Mouse (Mus musculus) forebrain, embryonic 15.5 days (tissue): Measurements from ENCODE around the gene Btbd19. TPM values are rescaled to one million over a fixed set of nuclear protein-coding genes. Genes with fewer than 3 reads are reported as not detected.

Source experiments
- ATAC-seq: fragments of 200-750 bp; cut with Nextera tagmentation; replicated peaks from 2 replicates; pipeline ENCODE4 v1.8.0; 2017; ENCODE audit warnings: mild to moderate bottlenecking, moderate TSS enrichment, moderate library complexity
- H3K27ac ChIP-seq: fragments of 300-500 bp; sonication (generic); replicated peaks from 2 replicates; pipeline ENCODE4 v1.5.1; 2015; ENCODE audit warnings: mild to moderate bottlenecking, inconsistent platforms
- H3K27me3 ChIP-seq: fragments of 300-500 bp; sonication (generic); 2 replicates; pipeline ENCODE4 v1.6.1; 2015; ENCODE audit warnings: inconsistent platforms
- H3K36me3 ChIP-seq: fragments of 300-500 bp; sonication (generic); 2 replicates; pipeline ENCODE4 v1.6.1; 2015; ENCODE audit warnings: mild to moderate bottlenecking, inconsistent platforms
- H3K4me1 ChIP-seq: fragments of 300-500 bp; sonication (generic); 2 replicates; pipeline ENCODE4 v1.6.1; 2015; ENCODE audit warnings: inconsistent platforms
- H3K4me2 ChIP-seq: fragments of 300-500 bp; sonication (generic); replicated peaks from 2 replicates; pipeline ENCODE4 v1.6.1; 2015; ENCODE audit warnings: mild to moderate bottlenecking, inconsistent platforms
- H3K4me3 ChIP-seq: fragments of 300-500 bp; sonication (generic); 2 replicates; pipeline ENCODE4 v1.5.1; 2015; ENCODE audit warnings: mild to moderate bottlenecking, inconsistent platforms
- H3K9ac ChIP-seq: fragments of 300-500 bp; sonication (generic); replicated peaks from 2 replicates; pipeline ENCODE4 v1.6.1; 2015; ENCODE audit warnings: mild to moderate bottlenecking, inconsistent platforms
- H3K9me3 ChIP-seq: fragments of 300-500 bp; sonication (generic); 2 replicates; pipeline ENCODE4 v1.6.1; 2016; ENCODE audit warnings: inconsistent platforms
- WGBS: fragments of 180-500 bp; shearing (Covaris S2); methylation state at CpG from one replicate; pipeline ENCODE4 v1.1.7; 2015; ENCODE audit warnings: mixed read lengths; 5-methylcytosine and 5-hydroxymethylcytosine counted together
- polyA plus RNA-seq: library from polyadenylated mRNA; unstranded; fragments of >200 nt; fragmentation: Nextera tagmentation; extraction: Ambion mirVana; gene quantifications from 2 replicates; pipeline ENCODE4 v1.2.1, GENCODE M21; 2015

Gene Btbd19
- polyA plus RNA-seq, 1 experiment from 2014 or later, result 4.4 TPM

- Histone ChIP-seq H3K36me3 (peaks cover 47% of the 10 kb centered on the region), H3K27me3 (no peaks in the 10 kb centered on the region), H3K9me3 (no peaks in the 10 kb centered on the region), H3K9ac (no peak overlapping the region), H3K4me1 (peaks cover 6% of the 10 kb centered on the region; the same call in 1 of the 2 replicates), H3K4me2 (no peak overlapping the region), H3K27ac (no peak overlapping the region), H3K4me3 (no peak overlapping the region)
- 69% methylated on average over 24 of the region's 24 CpGs for WGBS
- no peak for ATAC-seq
Observed at GRCm38 (mm10) chr4:117148815-117149214, 23.3 kb upstream of the Btbd19 start.

DNA sequence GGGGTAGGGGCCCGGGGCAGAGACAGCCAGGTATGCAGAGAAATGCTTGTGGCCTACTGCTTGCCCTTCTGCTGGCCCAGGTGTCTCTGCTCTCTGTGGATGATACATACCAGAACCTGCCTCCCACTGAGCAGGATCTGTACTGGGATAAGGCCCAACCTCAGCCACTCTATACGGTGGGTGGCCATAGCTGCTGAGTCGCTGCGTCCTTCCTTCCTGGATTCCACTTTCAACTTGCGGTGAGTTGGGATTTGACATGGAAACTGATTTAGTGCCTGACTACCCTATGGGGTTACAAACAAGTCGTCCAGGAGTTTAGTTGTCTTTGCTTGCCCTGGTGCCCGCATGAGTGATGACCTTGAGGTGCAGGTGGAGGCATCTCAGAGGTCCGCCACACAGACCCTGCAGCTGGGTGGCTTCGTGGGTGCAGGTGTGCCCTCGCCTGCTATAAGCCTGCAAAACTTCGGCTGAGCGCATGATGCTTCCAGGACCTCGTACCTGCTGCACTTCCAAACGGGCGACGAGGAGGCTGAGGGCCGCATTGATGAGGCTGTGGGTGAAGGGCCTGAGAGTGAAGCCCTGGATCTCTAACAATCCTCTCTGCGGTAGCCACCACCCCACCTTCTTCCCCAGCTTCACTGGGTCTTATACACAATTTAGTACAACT lies 22.7 kb upstream of the Btbd19 start:
- no peak for ATAC-seq
- H3K4me3 ChIP-seq, result no peak overlapping the region
- H3K36me3 ChIP-seq, result peaks cover 40% of the 10 kb centered on the region
- H3K9me3 ChIP-seq, result no peaks in the 10 kb centered on the region
- peaks cover 2% of the 10 kb centered on the region; the same call in 1 of the 2 replicates for H3K4me1 ChIP-seq
- no peak overlapping the region for H3K27ac ChIP-seq
- 88% methylated on average over 18 of the region's 18 CpGs for WGBS
- no peak overlapping the region for H3K9ac ChIP-seq
- no peak overlapping the region for H3K4me2 ChIP-seq
- no peaks in the 10 kb centered on the region for H3K27me3 ChIP-seq

DNA sequence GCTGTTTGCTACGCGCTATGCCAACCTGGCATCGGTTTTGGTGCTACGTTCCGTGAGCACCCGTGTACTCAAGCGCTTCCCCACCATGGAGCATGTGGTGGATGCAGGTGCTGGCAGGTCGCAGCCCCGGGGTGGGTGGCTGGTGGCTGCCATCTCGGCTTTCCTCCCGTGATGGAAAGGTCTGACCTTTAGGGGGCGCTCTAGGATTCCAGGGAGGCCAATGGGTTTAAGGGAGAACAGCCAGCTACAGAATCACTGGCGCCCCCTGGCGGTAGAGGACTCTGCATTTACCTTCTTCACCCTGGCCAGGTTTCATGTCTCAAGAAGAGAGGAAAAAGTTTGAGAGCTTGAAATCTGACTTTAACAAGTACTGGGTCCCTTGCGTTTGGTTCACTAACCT lies 20.7 kb upstream of the Btbd19 start:
- Histone ChIP-seq H3K27ac (no peak overlapping the region), H3K9ac (no peak overlapping the region), H3K4me2 (no peak overlapping the region), H3K4me3 (no peak overlapping the region), H3K27me3 (no peaks in the 10 kb centered on the region), H3K4me1 (no peaks in the 10 kb centered on the region), H3K9me3 (no peaks in the 10 kb centered on the region), H3K36me3 (peaks cover 23% of the 10 kb centered on the region)
- ATAC-seq, result no peak
- WGBS, result 36% methylated on average over 15 of the region's 15 CpGs

DNA sequence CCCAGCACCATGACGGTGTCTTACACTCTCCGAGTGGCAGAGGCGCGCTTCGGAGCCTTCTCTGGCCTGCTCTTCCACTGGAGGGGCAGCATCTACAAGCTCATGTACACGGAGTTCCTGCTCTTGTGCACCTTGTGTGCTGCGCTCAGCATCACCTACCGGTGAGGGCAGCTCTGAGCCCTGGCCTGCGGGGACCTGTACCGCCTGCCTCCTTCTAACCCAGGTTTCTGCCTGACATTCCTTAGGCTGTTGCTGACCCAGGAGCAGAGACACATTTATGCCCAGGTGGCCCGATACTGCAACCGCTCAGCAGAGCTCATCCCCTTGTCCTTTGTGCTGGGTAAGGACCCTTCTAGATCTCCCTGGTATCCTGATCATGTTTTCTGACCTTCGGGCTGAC lies 19.7 kb upstream of the Btbd19 start:
- Histone ChIP-seq H3K4me1 (no peaks in the 10 kb centered on the region), H3K9me3 (no peaks in the 10 kb centered on the region), H3K4me3 (no peak overlapping the region), H3K36me3 (peaks cover 14% of the 10 kb centered on the region), H3K27ac (no peak overlapping the region), H3K9ac (no peak overlapping the region), H3K27me3 (no peaks in the 10 kb centered on the region), H3K4me2 (no peak overlapping the region)
- WGBS, result 92% methylated on average over 13 of the region's 13 CpGs
- no peak for ATAC-seq

GRCm38 (mm10) chr4:117143023-117143422 lies 17.5 kb upstream of the Btbd19 start:
- no peak overlapping the region for H3K4me3 ChIP-seq
- H3K36me3 ChIP-seq, result no peaks in the 10 kb centered on the region
- no peaks in the 10 kb centered on the region for H3K4me1 ChIP-seq
- no peak overlapping the region for H3K4me2 ChIP-seq
- H3K27me3 ChIP-seq, result no peaks in the 10 kb centered on the region
- WGBS, result 66% methylated on average over 7 of the region's 7 CpGs
- no peak for ATAC-seq
- no peak overlapping the region for H3K27ac ChIP-seq
- H3K9ac ChIP-seq, result no peak overlapping the region
- no peaks in the 10 kb centered on the region for H3K9me3 ChIP-seq

- Histone ChIP-seq H3K9ac (no peak overlapping the region), H3K27me3 (no peaks in the 10 kb centered on the region), H3K4me2 (no peak overlapping the region), H3K36me3 (no peaks in the 10 kb centered on the region), H3K9me3 (no peaks in the 10 kb centered on the region), H3K4me1 (no peaks in the 10 kb centered on the region), H3K4me3 (no peak overlapping the region), H3K27ac (no peak overlapping the region)
- no peak for ATAC-seq
- 37% methylated on average over 4 of the region's 4 CpGs for WGBS
Observed at GRCm38 (mm10) chr4:117140613-117141012, 15.1 kb upstream of the Btbd19 start.

DNA sequence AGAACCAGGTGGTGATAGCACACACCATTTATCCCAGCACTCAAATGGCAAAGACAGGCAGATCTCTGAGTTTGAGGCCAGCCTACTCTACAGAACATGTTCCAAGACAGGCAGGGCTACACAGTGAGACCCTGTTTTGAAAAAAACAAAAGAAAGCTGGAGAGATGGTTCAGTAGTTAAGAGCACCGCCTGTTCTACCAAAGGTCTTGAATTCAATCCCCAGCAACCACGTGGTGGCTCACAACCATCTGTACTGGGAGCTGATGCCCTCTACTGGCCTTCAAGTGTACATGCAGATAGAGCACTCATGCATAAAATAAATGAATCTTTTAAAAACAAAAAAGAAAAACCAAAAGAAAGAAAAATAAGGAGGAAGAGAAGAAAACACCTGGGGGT lies 13.7 kb upstream of the Btbd19 start:
- WGBS, result 0% methylated on average over 2 of the region's 2 CpGs
- ATAC-seq, result no peak

GRCm38 (mm10) chr4:117138295-117139216 lies 13.0 kb upstream of the Btbd19 start:
- H3K27me3 ChIP-seq, result no peaks in the 10 kb centered on the region
- H3K4me3 ChIP-seq, result no peak overlapping the region
- no peak overlapping the region for H3K9ac ChIP-seq
- H3K4me2 ChIP-seq, result no peak overlapping the region
- H3K36me3 ChIP-seq, result no peaks in the 10 kb centered on the region
- no peak overlapping the region for H3K27ac ChIP-seq
- 76% methylated on average over 16 of the region's 17 CpGs for WGBS
- 0 out of 2 replicates have a peak, but pooled peaks cover 4% of the 10 kb centered on the region for H3K4me1 ChIP-seq
- ATAC-seq, result no peak
- no peaks in the 10 kb centered on the region for H3K9me3 ChIP-seq

More for the DNA sequence above, 13.7 kb upstream of the Btbd19 start:
- Histone ChIP-seq H3K9me3 (no peaks in the 10 kb centered on the region), H3K27me3 (no peaks in the 10 kb centered on the region), H3K4me2 (no peak overlapping the region), H3K4me3 (no peak overlapping the region), H3K9ac (no peak overlapping the region), H3K36me3 (no peaks in the 10 kb centered on the region), H3K4me1 (0 out of 2 replicates have a peak, but pooled peaks cover 1% of the 10 kb centered on the region), H3K27ac (no peak overlapping the region)

GRCm38 (mm10) chr4:117136034-117136433 lies 10.5 kb upstream of the Btbd19 start:
- Histone ChIP-seq H3K4me3 (no peak overlapping the region), H3K4me2 (no peak overlapping the region), H3K4me1 (peaks cover 24% of the 10 kb centered on the region), H3K27ac (no peak overlapping the region), H3K9ac (no peak overlapping the region), H3K36me3 (no peaks in the 10 kb centered on the region), H3K27me3 (0 out of 2 replicates have a peak, but pooled peaks cover 8% of the 10 kb centered on the region), H3K9me3 (no peaks in the 10 kb centered on the region)
- WGBS, result 30% methylated on average over 8 of the region's 8 CpGs
- ATAC-seq, result no peak

GRCm38 (mm10) chr4:117134601-117134995 lies 9.1 kb upstream of the Btbd19 start:
- WGBS, result 33% methylated on average over 2 of the region's 2 CpGs
- ATAC-seq, result no peak
- Histone ChIP-seq H3K4me3 (peak overlapping the region; percentile 77; the same call in 1 of the 2 replicates), H3K36me3 (no peaks in the 10 kb centered on the region), H3K27me3 (0 out of 2 replicates have a peak, but pooled peaks cover 8% of the 10 kb centered on the region), H3K4me2 (peak overlapping the region; percentile 66; the same call in 1 of the 2 replicates), H3K27ac (no peak overlapping the region), H3K4me1 (peaks cover 29% of the 10 kb centered on the region), H3K9ac (0 out of 2 replicates have a peak overlapping the region, but pooled peaks have one; percentile 74), H3K9me3 (no peaks in the 10 kb centered on the region)

DNA sequence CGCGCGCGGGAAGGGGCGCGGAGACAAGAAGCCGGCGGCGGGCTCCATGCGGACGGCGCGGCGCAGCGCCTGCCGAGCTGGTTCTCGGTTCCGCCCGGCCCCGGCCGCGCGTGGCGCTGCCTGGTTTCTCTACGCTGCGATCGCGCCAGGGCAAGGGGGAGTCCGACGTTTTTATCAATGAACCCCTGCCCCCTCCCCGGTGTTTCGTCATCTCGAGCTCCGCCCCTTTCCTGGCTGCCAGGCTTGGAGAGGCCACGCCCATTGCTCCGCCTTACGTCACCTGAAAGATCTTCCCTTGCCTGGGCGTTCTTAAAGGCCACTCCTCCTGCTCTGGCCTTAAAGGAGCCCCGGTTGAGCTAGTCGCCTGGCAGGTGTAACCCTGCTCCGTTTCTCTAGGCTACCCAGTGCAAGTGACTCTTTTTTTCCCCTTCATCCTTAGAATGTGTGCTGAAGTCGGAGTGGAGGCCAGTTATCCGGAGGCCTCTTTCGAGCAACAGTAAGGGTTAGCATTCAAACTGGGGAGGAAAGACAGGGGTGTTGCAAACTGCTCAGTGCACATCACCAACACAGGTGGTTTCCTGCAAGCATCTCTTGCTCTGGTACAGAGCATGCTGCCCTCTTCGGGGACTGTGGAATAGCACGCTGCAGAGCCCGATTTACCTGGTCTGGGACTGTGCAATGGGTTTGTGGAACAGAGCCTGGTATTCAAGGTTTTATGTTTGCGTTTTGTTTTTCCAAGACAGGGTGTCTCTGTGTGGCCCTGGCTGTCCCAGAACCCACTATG lies 8.5 kb upstream of the Btbd19 start, which contains the start of gene Plk3:
Gene Plk3 (minus strand): TSS at position 147 of the 784 bp plus-strand sequence.
- 1% methylated on average over 47 of the region's 48 CpGs for WGBS
- H3K27ac ChIP-seq, result peak within 1 kb of the TSS; percentile 58
- peak within 1 kb of the TSS; percentile 74 for H3K9ac ChIP-seq
- H3K4me3 ChIP-seq, result peak within 1 kb of the TSS; percentile 77
- peak within 1 kb of the TSS; percentile 66 for H3K4me2 ChIP-seq
- peak; percentile 92 for ATAC-seq
- H3K36me3 ChIP-seq, result no peaks in the 10 kb centered on the region
- H3K9me3 ChIP-seq, result no peaks in the 10 kb centered on the region
- H3K27me3 ChIP-seq, result 0 out of 2 replicates have a peak, but pooled peaks cover 8% of the 10 kb centered on the region
- H3K4me1 ChIP-seq, result peaks cover 29% of the 10 kb centered on the region
